Mouse (Mus musculus) midbrain, postnatal 0 days (tissue): ENCODE results near the gene St6gal1. TPM values are rescaled to one million over a fixed set of nuclear protein-coding genes. Genes with fewer than 3 reads are reported as not detected.

ENCODE experiments used
- ATAC-seq: fragments of 200-750 bp; cut with Nextera tagmentation; 2 replicates; pipeline ENCODE4 v1.8.0; 2017; ENCODE audit warnings: moderate number of reproducible peaks, mild to moderate bottlenecking, moderate TSS enrichment, moderate library complexity; ENCODE audit not compliant: low FRiP score
- DNase-seq: peaks from one replicate; pipeline ENCODE4 v3.0.0-alpha.2; 2015; ENCODE audit warnings: low spot score
- H3K27ac ChIP-seq: fragments of 300-500 bp; sonication (generic); 2 replicates; pipeline ENCODE4 v1.5.1; 2014; ENCODE audit warnings: low read depth, mild to moderate bottlenecking, low read length, mixed read lengths
- H3K27me3 ChIP-seq: fragments of 300-500 bp; sonication (generic); 2 replicates; pipeline ENCODE4 v1.6.1; 2014; ENCODE audit warnings: low read length, control low read depth, mixed read lengths; ENCODE audit not compliant: insufficient read depth
- H3K36me3 ChIP-seq: fragments of 300-500 bp; sonication (generic); 2 replicates; pipeline ENCODE4 v1.6.1; 2014; ENCODE audit warnings: low read length, control low read depth, mixed read lengths; ENCODE audit not compliant: insufficient read depth
- H3K4me1 ChIP-seq: fragments of 300-500 bp; sonication (generic); 2 replicates; pipeline ENCODE4 v1.6.1; 2014; ENCODE audit warnings: mild to moderate bottlenecking, control low read depth, antibody characterized with exemption, low read length, mixed read lengths; ENCODE audit not compliant: insufficient read depth
- H3K4me2 ChIP-seq: fragments of 300-500 bp; sonication (generic); 2 replicates; pipeline ENCODE4 v1.6.1; 2014; ENCODE audit warnings: low read depth, mild to moderate bottlenecking, low read length, mixed read lengths; ENCODE audit not compliant: poor library complexity, severe bottlenecking
- H3K4me3 ChIP-seq: fragments of 300-500 bp; sonication (generic); 2 replicates; pipeline ENCODE4 v1.5.1; 2014; ENCODE audit warnings: low read depth, mild to moderate bottlenecking, low read length, moderate library complexity
- H3K9ac ChIP-seq: fragments of 300-500 bp; sonication (generic); replicated peaks from 2 replicates; pipeline ENCODE4 v1.6.1; 2014; ENCODE audit warnings: mild to moderate bottlenecking, low read length, moderate library complexity, mixed read lengths; ENCODE audit not compliant: poor library complexity, severe bottlenecking
- H3K9me3 ChIP-seq: fragments of 300-500 bp; sonication (generic); 2 replicates; pipeline ENCODE4 v1.6.1; 2016; ENCODE audit warnings: low read length, control low read depth
- CTCF ChIP-seq: IDR thresholded peaks from 2 replicates; pipeline ENCODE4 v1.5.1; 2016; ENCODE audit warnings: antibody characterized with exemption, mild to moderate bottlenecking
- WGBS: fragments of 180-500 bp; shearing (Covaris S2); extraction: QIAGEN DNeasy Blood & Tissue Kit; methylation state at CpG from one replicate; pipeline ENCODE4 v1.1.7; 2014; 5-methylcytosine and 5-hydroxymethylcytosine counted together
- polyA plus RNA-seq: library from polyadenylated mRNA; unstranded; fragments of >200 nt; fragmentation: Nextera tagmentation; extraction: Ambion mirVana; gene quantifications from 2 replicates; pipeline ENCODE4 v1.2.1, GENCODE M21; 2015
- total RNA-seq: library from RNA; depleted of rRNA; stranded (reverse); fragments of >200 nt; gene quantifications from 2 replicates; pipeline ENCODE4 v1.2.3, GENCODE M21; 2014; rRNA removed

St6gal1 gene
- total and polyA plus RNA-seq, 2 experiments from 2014 or later: 12.0 to 20.6 TPM

GRCm38 (mm10) chr16:23384304-23384703 is 159.8 kb downstream of the St6gal1 start:
- H3K27ac ChIP-seq: no peak overlapping the region
- TF ChIP-seq CTCF: no peak

GRCm38 (mm10) chr16:23397931-23398330 is 173.4 kb downstream of the St6gal1 start:
- ATAC-seq (no peak), DNase-seq (no peak)
- H3K4me1 ChIP-seq: no peaks in the 10 kb centered on the region
- H3K27me3 ChIP-seq: no peaks in the 10 kb centered on the region
- no peak overlapping the region for H3K4me3 ChIP-seq
- H3K9me3 ChIP-seq: no peaks in the 10 kb centered on the region
- H3K27ac ChIP-seq: no peak overlapping the region
- TF ChIP-seq CTCF: no peak
- H3K36me3 ChIP-seq: no peaks in the 10 kb centered on the region
- H3K9ac ChIP-seq: no peak overlapping the region
- no peak overlapping the region for H3K4me2 ChIP-seq
- WGBS: 92% methylated on average over 5 of the region's 5 CpGs

More at GRCm38 (mm10) chr16:23384304-23384703, 159.8 kb downstream of the St6gal1 start:
- no peak overlapping the region for H3K4me2 ChIP-seq
- H3K4me3 ChIP-seq: no peak overlapping the region
- H3K27me3 ChIP-seq: no peaks in the 10 kb centered on the region
- DNase-seq: no peak
- no peak overlapping the region for H3K9ac ChIP-seq
- ATAC-seq: no peak
- no peaks in the 10 kb centered on the region for H3K4me1 ChIP-seq
- H3K9me3 ChIP-seq: no peaks in the 10 kb centered on the region
- H3K36me3 ChIP-seq: no peaks in the 10 kb centered on the region

- Histone ChIP-seq H3K4me1 (no peaks in the 10 kb centered on the region), H3K9me3 (no peaks in the 10 kb centered on the region), H3K4me3 (no peak overlapping the region), H3K27me3 (no peaks in the 10 kb centered on the region), H3K9ac (no peak overlapping the region), H3K4me2 (no peak overlapping the region), H3K27ac (no peak overlapping the region), H3K36me3 (no peaks in the 10 kb centered on the region)
- no peak for TF ChIP-seq CTCF
- DNase-seq: no peak
- ATAC-seq: no peak
- whole genome bisulfite sequencing: 80% methylated on average over 4 of the region's 4 CpGs
Observed at GRCm38 (mm10) chr16:23401463-23401862, 176.9 kb downstream of the St6gal1 start.

- Histone ChIP-seq H3K36me3 (no peaks in the 10 kb centered on the region), H3K27me3 (no peaks in the 10 kb centered on the region), H3K9ac (no peak overlapping the region), H3K4me3 (no peak overlapping the region), H3K4me2 (no peak overlapping the region), H3K9me3 (no peaks in the 10 kb centered on the region), H3K27ac (no peak overlapping the region), H3K4me1 (no peaks in the 10 kb centered on the region)
- no peak for DNase-seq
- 59% methylated on average over 3 of the region's 3 CpGs for WGBS
- no peak for TF ChIP-seq CTCF
- ATAC-seq: no peak
Observed at GRCm38 (mm10) chr16:23401959-23402358, 177.4 kb downstream of the St6gal1 start.

GRCm38 (mm10) chr16:23403008-23403755 is 178.6 kb downstream of the St6gal1 start:
- peak; percentile 91 for TF ChIP-seq CTCF
- DNase-seq (peak; percentile 83), ATAC-seq (no peak)
- no peaks in the 10 kb centered on the region for H3K4me1 ChIP-seq
- no peak overlapping the region for H3K4me2 ChIP-seq
- H3K4me3 ChIP-seq: no peak overlapping the region
- no peak overlapping the region for H3K27ac ChIP-seq
- H3K27me3 ChIP-seq: no peaks in the 10 kb centered on the region
- no peaks in the 10 kb centered on the region for H3K9me3 ChIP-seq
- no peaks in the 10 kb centered on the region for H3K36me3 ChIP-seq
- 58% methylated on average over 8 of the region's 8 CpGs for WGBS
- no peak overlapping the region for H3K9ac ChIP-seq

Other genes starting within 250 kb of the St6gal1 start
- gene Kng2, start 195.3 kb upstream of the St6gal1 start, total RNA-seq: not detected in 2 replicates
- gene Kng2, start 195.3 kb upstream of the St6gal1 start, polyA plus RNA-seq: not detected in 2 replicates
- gene Kng1, start 166.9 kb upstream of the St6gal1 start, total RNA-seq: not detected in 2 replicates
- not detected in 2 replicates for gene Kng1, start 166.9 kb upstream of the St6gal1 start, polyA plus RNA-seq
- 647 and 778 TPM in 2 replicates for gene Eif4a2, start 117.3 kb upstream of the St6gal1 start, total RNA-seq
- 291 and 295 TPM in 2 replicates for gene Eif4a2, start 117.3 kb upstream of the St6gal1 start, polyA plus RNA-seq
- 8.6 and 10.0 TPM in 2 replicates for gene Rfc4, start 97.0 kb upstream of the St6gal1 start, total RNA-seq
- gene Rfc4, start 97.0 kb upstream of the St6gal1 start, polyA plus RNA-seq: 20.4 and 22.6 TPM in 2 replicates
- gene Adipoq, start 78.2 kb upstream of the St6gal1 start, total RNA-seq: not detected in 2 replicates
- gene Adipoq, start 78.2 kb upstream of the St6gal1 start, polyA plus RNA-seq: not detected in 2 replicates
- gene Rtp1, start 204.4 kb downstream of the St6gal1 start, total RNA-seq: 0.28 and 0.77 TPM in 2 replicates
- gene Rtp1, start 204.4 kb downstream of the St6gal1 start, polyA plus RNA-seq: 0.13 and 0.33 TPM in 2 replicates